Mouse (Mus musculus) stomach, postnatal 0 days (tissue): ENCODE measurements around the gene Mknk2. TPM values are rescaled to one million over a fixed set of nuclear protein-coding genes. Genes with fewer than 3 reads are reported as not detected.
A peak's percentile ranks its signal among the peaks of the same experiment; 100 is the strongest.

Source experiments
- ATAC-seq: fragments of 200-750 bp; cut with Nextera tagmentation; 2 replicates; pipeline ENCODE4 v1.8.0; 2017; ENCODE audit not compliant: low FRiP score, low TSS enrichment
- DNase-seq: peaks from one replicate; pipeline ENCODE4 v3.0.0-alpha.2; 2016; ENCODE audit warnings: low spot score
- H3K27ac ChIP-seq: fragments of 300-500 bp; sonication (generic); replicated peaks from 2 replicates; pipeline ENCODE4 v1.5.1; 2014; ENCODE audit warnings: mild to moderate bottlenecking, control low read depth
- H3K27me3 ChIP-seq: fragments of 300-500 bp; sonication (generic); 2 replicates; pipeline ENCODE4 v1.6.1; 2014; ENCODE audit warnings: low read length; ENCODE audit not compliant: control insufficient read depth, insufficient read depth
- H3K36me3 ChIP-seq: fragments of 300-500 bp; sonication (generic); 2 replicates; pipeline ENCODE4 v1.6.1; 2014; ENCODE audit warnings: low read length, mixed read lengths; ENCODE audit not compliant: control insufficient read depth, insufficient read depth
- H3K4me1 ChIP-seq: fragments of 300-500 bp; sonication (generic); replicated peaks from 2 replicates; pipeline ENCODE4 v1.6.1; 2014; ENCODE audit warnings: antibody characterized with exemption; ENCODE audit not compliant: control insufficient read depth, insufficient read depth
- H3K4me2 ChIP-seq: fragments of 300-500 bp; sonication (generic); replicated peaks from 2 replicates; pipeline ENCODE4 v1.6.1; 2014; ENCODE audit warnings: low read depth, mild to moderate bottlenecking, control low read depth, moderate library complexity
- H3K4me3 ChIP-seq: fragments of 300-500 bp; sonication (generic); 2 replicates; pipeline ENCODE4 v1.5.1; 2014; ENCODE audit warnings: low read depth, low read length, control low read depth
- H3K9ac ChIP-seq: fragments of 300-500 bp; sonication (generic); 2 replicates; pipeline ENCODE4 v1.6.1; 2014; ENCODE audit warnings: mild to moderate bottlenecking, low read length, control low read depth, mixed read lengths
- H3K9me3 ChIP-seq: fragments of 300-500 bp; sonication (generic); 2 replicates; pipeline ENCODE4 v1.6.1; 2016; ENCODE audit warnings: low read length; ENCODE audit not compliant: control insufficient read depth
- CTCF ChIP-seq: IDR thresholded peaks from 2 replicates; pipeline ENCODE4 v1.5.1; 2016; ENCODE audit warnings: antibody characterized with exemption, low read depth, mild to moderate bottlenecking, moderate library complexity
- EP300 ChIP-seq: optimal IDR thresholded peaks from 2 replicates; pipeline ENCODE3; 2016; ENCODE audit warnings: antibody characterized with exemption
- WGBS: fragments of 180-500 bp; shearing (Covaris S2); extraction: QIAGEN DNeasy Blood & Tissue Kit; methylation state at CpG from one replicate; pipeline ENCODE4 v1.1.7; 2014; 5-methylcytosine and 5-hydroxymethylcytosine counted together
- polyA plus RNA-seq: library from polyadenylated mRNA; unstranded; fragments of >200 nt; fragmentation: Nextera tagmentation; extraction: Ambion mirVana; gene quantifications from 2 replicates; pipeline ENCODE4 v1.2.1, GENCODE M21; 2015

Gene Mknk2
- polyA plus RNA-seq, 1 experiment from 2014 or later: 55.2 TPM

GRCm38 (mm10) chr10:80698605-80699004 is 20.7 kb upstream of the Mknk2 start:
- no peaks in the 10 kb centered on the region for H3K9me3 ChIP-seq
- no peak overlapping the region for H3K4me2 ChIP-seq
- DNase-seq: no peak
- TF ChIP-seq CTCF (no peak), EP300 (no peak)
- peaks cover 4% of the 10 kb centered on the region; the same call in 1 of the 2 replicates for H3K36me3 ChIP-seq
- H3K4me3 ChIP-seq: no peak overlapping the region
- WGBS: 86% methylated on average over 9 of the region's 9 CpGs
- no peak overlapping the region for H3K9ac ChIP-seq
- no peaks in the 10 kb centered on the region for H3K27me3 ChIP-seq
- H3K27ac ChIP-seq: no peak overlapping the region
- ATAC-seq: no peak
- H3K4me1 ChIP-seq: peaks cover 6% of the 10 kb centered on the region

GRCm38 (mm10) chr10:80697812-80698211 is 19.9 kb upstream of the Mknk2 start:
- ATAC-seq (no peak), DNase-seq (no peak)
- Histone ChIP-seq H3K36me3 (0 out of 2 replicates have a peak, but pooled peaks cover 4% of the 10 kb centered on the region), H3K9me3 (no peaks in the 10 kb centered on the region), H3K27ac (no peak overlapping the region), H3K4me2 (no peak overlapping the region), H3K9ac (peak overlapping the region; percentile 31), H3K27me3 (no peaks in the 10 kb centered on the region), H3K4me1 (peaks cover 6% of the 10 kb centered on the region), H3K4me3 (no peak overlapping the region)
- TF ChIP-seq EP300: no peak
- no peak for TF ChIP-seq CTCF
- 81% methylated on average over 9 of the region's 9 CpGs for WGBS

- 84% methylated on average over 8 of the region's 8 CpGs for WGBS
- TF ChIP-seq EP300 (no peak), CTCF (no peak)
- 0 out of 2 replicates have a peak, but pooled peaks cover 4% of the 10 kb centered on the region for H3K36me3 ChIP-seq
- DNase-seq (no peak), ATAC-seq (no peak)
- no peak overlapping the region for H3K4me3 ChIP-seq
- H3K9ac ChIP-seq: no peak overlapping the region
- H3K27ac ChIP-seq: no peak overlapping the region
- H3K9me3 ChIP-seq: no peaks in the 10 kb centered on the region
- peaks cover 6% of the 10 kb centered on the region for H3K4me1 ChIP-seq
- H3K4me2 ChIP-seq: no peak overlapping the region
- H3K27me3 ChIP-seq: no peaks in the 10 kb centered on the region
These were observed 19.5 kb upstream of the Mknk2 start for GRCm38 (mm10) chr10:80697393-80697787.

GRCm38 (mm10) chr10:80696502-80697392 is 18.8 kb upstream of the Mknk2 start:
- 56% methylated on average over 11 of the region's 12 CpGs for WGBS
- no peaks in the 10 kb centered on the region for H3K27me3 ChIP-seq
- no peaks in the 10 kb centered on the region for H3K9me3 ChIP-seq
- H3K36me3 ChIP-seq: 0 out of 2 replicates have a peak, but pooled peaks cover 4% of the 10 kb centered on the region
- no peak for TF ChIP-seq CTCF
- no peak for TF ChIP-seq EP300
- H3K4me1 ChIP-seq: peaks cover 6% of the 10 kb centered on the region
- peak overlapping the region; percentile 41; the same call in 1 of the 2 replicates for H3K9ac ChIP-seq
- H3K4me3 ChIP-seq: no peak overlapping the region
- H3K27ac ChIP-seq: peak overlapping the region; percentile 53; the same call in 1 of the 2 replicates
- DNase-seq (no peak), ATAC-seq (no peak)
- no peak overlapping the region for H3K4me2 ChIP-seq

GRCm38 (mm10) chr10:80695801-80696501 is 18.0 kb upstream of the Mknk2 start:
- no peak for DNase-seq
- H3K27me3 ChIP-seq: no peaks in the 10 kb centered on the region
- no peak overlapping the region for H3K4me3 ChIP-seq
- no peak for ATAC-seq
- H3K27ac ChIP-seq: peak overlapping the region; percentile 53
- no peaks in the 10 kb centered on the region for H3K9me3 ChIP-seq
- H3K4me2 ChIP-seq: no peak overlapping the region
- 0 out of 2 replicates have a peak overlapping the region, but pooled peaks have one; percentile 41 for H3K9ac ChIP-seq
- TF ChIP-seq EP300: no peak
- no peak for TF ChIP-seq CTCF
- WGBS: 50% methylated on average over 10 of the region's 10 CpGs
- peaks cover 4% of the 10 kb centered on the region for H3K4me1 ChIP-seq
- H3K36me3 ChIP-seq: peaks cover 4% of the 10 kb centered on the region; the same call in 1 of the 2 replicates
